Mouse (Mus musculus) urinary bladder, postnatal 36 days (tissue): Measurements from ENCODE around the gene Gm28230.

Experiments used
- DNase-seq, 2 experiments: peaks; one replicate each; pipeline ENCODE4 v3.0.0; 2022; ENCODE audit warnings: low spot score in 2 of 2, mixed read lengths in 1 of 2

Gene Gm28230

DNA sequence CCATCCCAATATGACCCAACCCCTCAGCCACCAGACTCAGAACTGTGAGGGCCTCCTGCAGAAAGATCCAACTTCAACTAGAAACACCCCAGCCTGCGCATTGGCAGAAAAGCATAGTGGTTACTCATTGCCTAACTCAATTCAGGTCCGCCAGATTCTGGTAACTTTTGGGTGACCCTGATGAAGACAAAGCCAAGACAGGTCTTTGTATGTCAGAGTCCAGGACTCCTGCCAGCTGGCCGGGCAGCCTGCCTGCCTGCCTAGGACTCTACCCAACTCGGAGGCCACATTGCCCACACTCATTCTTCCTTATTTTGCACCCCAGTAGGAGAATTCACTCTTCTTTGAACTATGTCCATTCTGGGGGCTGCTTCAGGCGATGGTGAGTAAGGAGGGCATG is at the start of gene Gm28230:
Gene Gm28230, plus strand, starts transcription at position 178 of the 400 bp plus-strand sequence.
- DNase-seq, result peak in 1 of 2 experiments; percentile 50

- no peak for DNase-seq
These were observed 49.4 kb upstream of the Gm28230 start for GRCm38 (mm10) chr2:74677106-74677505.

- DNase-seq, result no peak
These were observed 47.5 kb upstream of the Gm28230 start, which contains the start of gene Hoxd11 for GRCm38 (mm10) chr2:74678891-74679595. Gene Hoxd11, plus strand, starts transcription at chr2:74679557.

DNA sequence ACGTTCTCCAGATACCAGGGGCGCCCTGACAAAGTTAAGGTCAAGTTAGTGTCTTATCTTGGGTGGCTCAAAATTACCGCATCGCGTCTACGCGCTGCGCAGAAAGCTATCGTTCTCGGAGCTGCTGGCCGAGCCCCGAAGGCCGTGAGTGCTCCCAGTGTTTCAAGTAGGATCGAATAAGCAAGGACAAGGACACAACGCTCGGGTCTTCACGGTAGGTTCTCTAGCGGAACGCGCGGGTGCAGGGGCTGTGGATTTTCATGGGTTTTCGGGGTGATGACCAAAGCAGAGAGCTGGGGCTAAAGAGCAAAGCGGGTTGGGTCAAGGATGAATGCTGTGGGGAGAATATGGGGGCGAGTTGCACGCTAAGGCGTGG is 46.9 kb upstream of the Gm28230 start:
- DNase-seq, result no peak

- DNase-seq, result no peak
These were observed 46.5 kb upstream of the Gm28230 start for GRCm38 (mm10) chr2:74679980-74680379.

DNA sequence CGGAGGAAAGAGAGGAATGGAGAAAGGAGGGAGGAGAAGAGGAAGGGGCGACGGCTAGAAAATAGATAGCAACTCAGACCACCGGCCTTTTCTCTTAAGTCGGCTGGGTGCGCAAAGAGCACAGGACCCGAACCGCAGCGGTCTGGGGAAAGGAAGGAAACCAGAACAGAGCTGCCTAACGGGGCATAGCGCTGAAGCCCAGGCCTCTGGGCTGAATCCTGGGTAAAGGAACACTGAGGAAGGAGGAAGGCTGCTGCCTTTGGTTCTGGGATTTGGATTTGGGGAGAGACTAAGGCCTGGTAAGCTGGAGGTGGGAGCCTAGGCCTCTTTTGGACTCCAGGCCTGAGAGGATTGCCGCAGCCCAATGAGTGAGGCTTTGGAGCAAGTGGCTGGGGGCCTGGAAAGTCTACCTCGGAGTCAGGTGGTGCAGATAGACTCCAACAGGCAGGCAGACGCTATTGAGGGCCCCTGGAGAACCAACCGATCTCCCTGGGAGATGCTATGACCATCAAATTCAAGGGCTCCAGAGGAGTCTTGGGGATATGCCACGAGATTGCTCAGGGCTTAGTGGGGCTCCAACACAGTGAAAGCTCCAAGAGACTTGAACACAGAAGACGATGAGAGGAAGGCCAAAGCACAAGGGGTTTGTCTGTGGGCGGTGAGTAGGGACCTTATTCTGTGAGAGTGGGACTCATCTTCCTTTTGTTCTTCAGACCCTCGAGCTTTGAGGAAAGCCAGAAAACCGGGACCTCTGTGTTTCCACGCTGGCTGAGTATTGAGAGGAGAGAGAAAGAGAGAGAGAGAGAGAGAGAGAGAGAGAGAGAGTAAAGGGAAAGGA is 45.7 kb upstream of the Gm28230 start:
- no peak for DNase-seq

GRCm38 (mm10) chr2:74681594-74682531 is 44.7 kb upstream of the Gm28230 start:
- no peak for DNase-seq

DNA sequence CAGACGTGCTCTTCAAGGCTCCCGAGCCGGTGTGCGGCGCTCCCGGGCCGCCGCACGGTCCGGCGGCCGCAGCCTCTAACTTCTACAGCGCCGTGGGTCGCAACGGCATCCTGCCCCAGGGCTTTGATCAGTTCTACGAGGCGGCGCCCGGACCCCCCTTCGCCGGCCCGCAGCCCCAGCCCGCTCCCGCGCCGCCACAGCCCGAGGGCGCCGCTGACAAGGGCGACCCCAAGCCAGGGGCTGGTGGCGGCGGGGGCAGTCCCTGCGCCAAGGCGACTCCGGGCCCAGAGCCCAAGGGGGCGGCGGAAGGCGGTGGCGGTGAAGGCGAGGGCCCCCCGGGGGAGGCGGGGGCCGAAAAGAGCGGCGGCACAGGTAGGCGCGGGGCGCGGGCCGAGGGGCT is 43.7 kb upstream of the Gm28230 start:
- DNase-seq, result no peak

DNA sequence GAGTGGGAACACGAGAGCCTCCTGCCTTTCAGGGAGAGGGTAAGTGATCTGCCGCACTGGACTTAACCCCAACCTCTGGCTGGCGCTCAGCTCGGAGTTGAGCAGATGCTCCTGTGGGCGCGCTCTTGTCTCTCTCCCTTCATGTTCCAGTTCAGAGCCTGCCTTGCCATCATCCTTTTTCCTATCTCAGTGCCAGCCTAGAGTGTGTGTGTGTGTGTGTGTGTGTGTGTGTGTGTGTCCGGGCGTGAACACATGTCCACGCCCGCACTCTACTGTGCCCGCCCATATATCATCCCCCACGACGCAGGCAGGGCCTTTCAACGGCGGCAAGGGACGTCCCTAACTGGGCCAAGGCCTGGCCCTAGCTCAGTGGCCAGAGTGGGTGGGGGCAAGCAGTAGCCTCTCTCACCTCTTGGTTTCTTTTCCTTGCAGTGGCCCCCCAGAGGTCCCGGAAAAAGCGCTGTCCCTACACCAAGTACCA is 43.0 kb upstream of the Gm28230 start:
- DNase-seq, result no peak

DNA sequence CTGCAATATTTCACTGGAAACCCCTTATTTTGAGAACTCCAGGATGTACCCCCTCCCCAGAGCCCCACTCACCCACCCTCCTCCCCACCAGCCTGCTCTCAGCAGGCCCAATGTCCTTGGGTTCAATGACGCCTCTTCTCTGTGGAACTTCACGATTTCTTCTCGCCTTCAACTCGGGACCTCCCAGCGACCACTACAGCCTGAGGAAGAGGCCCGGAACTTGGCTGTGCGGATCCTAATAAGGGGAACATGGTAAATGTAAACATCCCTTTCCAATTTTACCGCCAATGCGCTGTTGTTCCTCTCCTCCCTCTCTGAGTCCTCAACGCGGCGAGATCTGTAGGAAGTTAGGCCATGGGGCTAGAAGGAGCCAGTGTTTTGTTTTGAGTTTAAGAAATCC is 42.4 kb upstream of the Gm28230 start:
- DNase-seq, result no peak

GRCm38 (mm10) chr2:74685059-74685603 is 41.4 kb upstream of the Gm28230 start:
- DNase-seq, result no peak

DNA sequence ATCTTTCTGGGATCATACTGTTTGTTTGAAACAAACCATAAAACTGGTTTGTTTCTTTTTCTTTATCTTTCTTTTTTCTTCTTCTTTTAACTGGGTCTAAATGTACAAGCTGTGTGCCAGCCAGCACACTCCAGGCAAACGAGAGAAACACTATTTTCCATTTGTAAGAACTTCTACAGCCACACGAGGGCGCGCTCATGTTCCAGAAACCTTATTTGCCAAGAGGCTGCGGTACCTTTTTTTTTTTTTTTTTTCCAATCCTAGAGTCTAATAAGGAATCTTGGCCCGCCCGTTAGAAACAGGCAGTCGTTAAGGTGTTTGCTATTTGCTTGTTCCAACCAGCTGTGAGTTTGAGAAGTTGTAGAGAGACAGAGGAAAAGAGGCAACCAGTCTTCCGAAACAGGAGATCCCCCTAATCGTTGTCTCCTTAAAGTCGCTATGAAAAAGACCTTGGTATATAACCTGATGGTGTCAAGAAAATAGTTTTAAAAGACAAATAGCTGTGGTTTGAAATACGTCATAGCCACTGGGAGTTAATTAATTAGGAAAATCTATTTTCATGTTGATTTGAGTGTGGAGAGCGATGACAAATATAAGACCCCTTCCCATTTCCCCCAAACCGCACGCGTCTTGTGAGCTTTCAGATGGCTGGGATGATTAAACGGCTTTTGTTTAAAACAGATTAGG is 40.1 kb upstream of the Gm28230 start:
- DNase-seq, result peak in 1 of 2 experiments; percentile 73

DNA sequence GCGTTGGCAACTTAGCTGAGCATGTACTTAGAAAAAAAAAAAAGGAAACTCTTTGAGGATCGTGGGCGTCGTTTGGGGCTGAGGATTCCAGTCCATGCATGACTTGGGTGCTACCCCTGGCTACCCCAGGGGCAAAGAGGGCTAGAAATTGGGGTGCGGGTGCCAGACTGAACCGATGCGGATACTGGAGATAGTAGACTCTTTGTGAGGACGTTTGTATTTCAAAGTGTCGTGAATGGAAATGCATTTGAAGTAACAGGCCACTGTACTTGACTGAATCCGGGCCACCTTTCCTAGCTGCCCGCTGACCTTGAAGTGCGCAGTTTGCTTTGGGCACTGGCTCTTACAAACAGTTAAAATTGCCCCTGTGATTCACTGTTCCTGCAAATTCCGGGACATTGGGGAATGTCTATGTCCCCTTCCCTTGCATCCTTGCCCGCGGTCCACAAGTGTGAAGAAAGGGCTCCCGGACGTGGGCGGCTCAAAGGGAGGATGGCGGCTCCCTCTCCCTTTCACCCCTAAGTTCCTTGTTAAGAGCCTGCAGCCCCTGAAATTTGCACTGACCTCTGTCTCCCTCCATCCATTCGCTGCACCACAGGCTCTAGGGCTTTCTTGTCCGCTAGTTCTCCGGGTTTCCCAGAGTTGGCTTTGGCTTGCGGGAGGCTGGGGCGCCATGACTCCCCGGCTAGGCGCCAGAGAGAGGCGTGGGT is 39.4 kb upstream of the Gm28230 start:
- DNase-seq, result no peak

DNA sequence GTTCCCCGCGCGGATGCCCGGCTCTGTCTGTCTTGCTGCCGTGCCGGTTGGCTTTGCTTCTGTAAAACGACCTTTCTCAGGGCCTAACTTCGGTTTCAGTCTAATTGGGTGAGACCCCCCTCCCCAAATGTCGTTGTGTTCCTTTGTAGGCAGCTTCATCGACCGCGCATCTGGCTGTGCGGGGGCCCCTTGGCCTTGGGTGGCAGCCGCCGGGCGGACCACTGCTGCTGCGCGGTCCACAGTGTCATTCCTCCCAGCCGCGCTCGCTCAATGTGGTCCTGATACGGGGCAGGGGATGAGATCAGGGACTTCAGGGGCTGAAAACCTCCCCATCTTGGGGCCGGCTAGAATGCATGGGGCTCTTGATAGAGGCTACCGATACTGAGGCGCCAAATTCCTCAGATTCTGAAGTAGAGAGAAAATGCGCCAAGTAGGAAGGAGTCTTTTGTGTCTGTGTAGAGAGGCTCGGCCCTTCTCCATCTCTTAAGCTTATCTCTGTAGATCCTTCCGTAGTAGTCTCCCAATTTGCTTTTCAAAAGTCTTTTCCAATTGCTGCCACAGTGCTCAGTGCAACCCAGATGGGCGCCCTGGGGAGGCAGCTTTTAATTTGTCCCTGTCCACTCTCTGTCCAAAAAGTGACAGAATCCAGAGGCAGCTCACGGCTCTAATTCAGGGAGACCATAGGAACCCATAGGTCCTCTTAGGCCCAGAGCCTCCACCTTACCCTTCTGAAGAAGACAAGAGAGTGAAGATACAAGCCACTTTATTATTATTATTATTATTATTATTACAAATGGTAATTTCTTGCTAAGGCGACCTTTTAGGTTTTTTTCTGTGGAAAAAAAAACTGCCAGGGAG is 38.6 kb upstream of the Gm28230 start:
- DNase-seq, result no peak

- no peak for DNase-seq
These were observed 37.5 kb upstream of the Gm28230 start for GRCm38 (mm10) chr2:74688795-74689573.

DNA sequence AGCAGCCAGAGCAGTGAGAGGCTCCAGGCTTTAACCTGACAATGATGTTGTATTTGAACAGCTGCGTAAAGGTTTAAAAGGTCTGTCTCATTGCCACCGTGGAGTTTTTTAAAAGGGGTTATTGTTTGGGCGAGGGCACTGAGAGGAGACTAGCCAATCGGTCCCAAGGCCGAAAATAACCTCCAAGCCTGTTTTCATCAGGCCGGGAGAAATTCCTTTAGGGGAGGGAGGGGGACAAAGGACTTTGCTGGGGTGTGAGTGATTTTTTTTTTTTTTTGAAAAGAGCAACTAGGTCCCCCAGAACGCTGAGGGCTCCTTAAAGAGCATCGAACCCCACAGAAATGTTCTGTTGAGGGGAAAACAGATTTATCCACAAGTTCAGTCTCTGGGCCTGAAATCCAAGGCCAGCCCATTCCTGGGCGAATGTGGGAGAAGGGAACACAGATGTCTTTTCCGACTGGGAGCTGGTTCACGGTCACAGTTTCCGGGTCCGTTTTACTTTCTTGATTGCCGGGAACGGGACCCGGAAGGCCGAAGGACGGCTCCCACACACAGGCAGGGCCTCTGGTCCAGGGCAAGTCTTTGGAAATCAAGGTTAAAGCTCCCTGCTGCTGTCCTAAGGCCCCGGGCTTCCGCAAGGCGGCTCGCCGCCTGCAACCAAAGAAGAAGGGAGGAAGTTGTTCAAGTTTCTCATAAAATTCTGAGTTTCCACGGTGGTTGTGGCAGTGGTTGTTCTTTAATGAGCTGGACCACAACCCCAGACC is 36.8 kb upstream of the Gm28230 start:
- DNase-seq, result no peak

DNA sequence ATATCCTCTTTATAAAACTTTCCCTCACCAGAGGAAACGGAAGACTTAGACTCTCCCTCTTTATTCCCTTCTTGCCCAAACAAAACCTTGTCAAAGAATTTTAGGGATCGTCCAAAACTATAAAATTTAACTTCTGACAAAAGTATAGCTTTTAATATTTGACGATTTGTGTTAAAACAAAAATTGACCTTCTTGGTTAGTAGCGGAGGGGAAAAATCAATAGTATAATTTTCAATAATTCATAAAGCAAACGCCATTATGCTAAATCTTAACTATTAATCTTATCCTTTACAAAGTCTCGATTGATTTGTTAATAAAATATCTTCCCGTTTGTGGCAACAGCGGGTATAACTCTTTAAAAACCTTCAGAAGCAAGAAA is 36.2 kb upstream of the Gm28230 start:
- no peak for DNase-seq
